10 mouse cellular contexts compared by ENCODE assay signal in genomic region chr12:9002038-9002648, GRCm38 (mm10). TPM values are rescaled to one million over a fixed set of nuclear protein-coding genes. Genes with fewer than 3 reads are reported as not detected.
DNase-seq lines count a peak whose midpoint lies in the region; ATAC-seq and TF ChIP-seq lines count a peak whose summit lies in the region.
"Had no signal": no experiment of that assay in that cellular context is flagged by ENCODE, and none has a peak within 500 bp of the region (broad histone marks: within the 10 kb centered on the region; RNA-seq: fewer than 3 reads in every experiment).

No protein-coding gene starts in this region.

- peak; percentile 94 for DNase-seq in 3T3-L1 (ENCODE audit: low read depth, low spot score)
- peak; percentile 90 for DNase-seq in MN1 (ENCODE audit: low spot score)
- peak; percentile 59 to 67 for DNase-seq in cerebellum, adult 18-20 months
- peak; percentile 70 to 82 for DNase-seq in left cerebral cortex, postnatal 14 days (ENCODE audit: low spot score in 2 of 2)
- peak; percentile 94 for DNase-seq in midbrain, postnatal 0 days (ENCODE audit: low spot score)
- DNase-seq in stomach, postnatal 0 days (ENCODE audit: low spot score): peak; percentile 68

- no peak for TF ChIP-seq EP300 in stomach, postnatal 0 days (optimal IDR thresholded peaks at IDR 0.05)

- intact Hi-C loops in left cerebral cortex, postnatal 14 days (cut with DNase I): loop anchor here (2.0 to 10.0 kb wide), 2 partner anchors 113 to 287 kb away; no protein-coding TSS in a partner anchor

- ATAC-seq in forebrain, embryonic 16.5 days: peak; percentile 83
- peak; percentile 80 for ATAC-seq in hindbrain, embryonic 16.5 days
- ATAC-seq in midbrain, postnatal 0 days (ENCODE audit: low FRiP score): peak; percentile 62; the same call in 1 of the 2 replicates
- ATAC-seq in stomach, postnatal 0 days (ENCODE audit: low FRiP score, low TSS enrichment): no peak

- peak; percentile 92 for TF ChIP-seq CTCF in midbrain, postnatal 0 days (IDR thresholded peaks at IDR 0.05)
- TF ChIP-seq CTCF in stomach, postnatal 0 days (IDR thresholded peaks at IDR 0.05; ENCODE audit: low read depth): peak; percentile 91

- no peaks in the 10 kb centered on the region for H3K9me3 ChIP-seq in forebrain, embryonic 16.5 days (ENCODE audit: control insufficient read depth, low read length)
- H3K9me3 ChIP-seq in hindbrain, embryonic 16.5 days (ENCODE audit: control insufficient read depth, low read length): no peaks in the 10 kb centered on the region
- no peaks in the 10 kb centered on the region for H3K9me3 ChIP-seq in midbrain, postnatal 0 days (ENCODE audit: low read length)
- no peaks in the 10 kb centered on the region for H3K9me3 ChIP-seq in stomach, postnatal 0 days (ENCODE audit: control insufficient read depth, low read length)

- 7% methylated on average over 5 of the region's 5 CpGs for WGBS in forebrain, embryonic 16.5 days
- WGBS in hindbrain, embryonic 16.5 days: 11% methylated on average over 5 of the region's 5 CpGs
- WGBS in midbrain, postnatal 0 days: 11% methylated on average over 5 of the region's 5 CpGs
- 19% methylated on average over 5 of the region's 5 CpGs for WGBS in stomach, postnatal 0 days

- no peak overlapping the region for H3K4me3 ChIP-seq in forebrain, embryonic 16.5 days (replicated peaks; ENCODE audit: low read length)
- H3K4me3 ChIP-seq in hindbrain, embryonic 16.5 days (ENCODE audit: low read length): no peak overlapping the region
- H3K4me3 ChIP-seq in midbrain, postnatal 0 days (ENCODE audit: low read depth, low read length): no peak overlapping the region
- no peak overlapping the region for H3K4me3 ChIP-seq in stomach, postnatal 0 days (ENCODE audit: low read depth, low read length)
- H3K4me3 ChIP-seq: erythroblast, embryonic 14.5 days; myocyte had no signal

- peaks cover 5% of the 10 kb centered on the region for H3K36me3 ChIP-seq in forebrain, embryonic 16.5 days (ENCODE audit: control insufficient read depth, insufficient read depth)
- H3K36me3 ChIP-seq in hindbrain, embryonic 16.5 days (ENCODE audit: control insufficient read depth, insufficient read depth, low read length): peaks cover 4% of the 10 kb centered on the region; the same call in 1 of the 2 replicates
- H3K36me3 ChIP-seq in midbrain, postnatal 0 days (ENCODE audit: insufficient read depth, low read length): peaks cover 3% of the 10 kb centered on the region; the same call in 1 of the 2 replicates
- H3K36me3 ChIP-seq in stomach, postnatal 0 days (ENCODE audit: control insufficient read depth, insufficient read depth, low read length): no peaks in the 10 kb centered on the region

- no peak overlapping the region for H3K27ac ChIP-seq in forebrain, embryonic 16.5 days (ENCODE audit: low read length)
- H3K27ac ChIP-seq in hindbrain, embryonic 16.5 days (ENCODE audit: low read depth, low read length): no peak overlapping the region
- no peak overlapping the region for H3K27ac ChIP-seq in midbrain, postnatal 0 days (ENCODE audit: low read depth, low read length)
- H3K27ac ChIP-seq in stomach, postnatal 0 days (replicated peaks): no peak overlapping the region

- no peaks in the 10 kb centered on the region for H3K4me1 ChIP-seq in forebrain, embryonic 16.5 days (replicated peaks; ENCODE audit: control insufficient read depth, insufficient read depth, low read length)
- no peaks in the 10 kb centered on the region for H3K4me1 ChIP-seq in hindbrain, embryonic 16.5 days (ENCODE audit: control insufficient read depth, insufficient read depth, low read depth, low read length)
- no peaks in the 10 kb centered on the region for H3K4me1 ChIP-seq in midbrain, postnatal 0 days (ENCODE audit: insufficient read depth, low read length)
- no peaks in the 10 kb centered on the region for H3K4me1 ChIP-seq in stomach, postnatal 0 days (replicated peaks; ENCODE audit: control insufficient read depth, insufficient read depth)

- no peaks in the 10 kb centered on the region for H3K27me3 ChIP-seq in forebrain, embryonic 16.5 days (replicated peaks; ENCODE audit: control insufficient read depth, insufficient read depth, low read length)
- H3K27me3 ChIP-seq in hindbrain, embryonic 16.5 days (replicated peaks; ENCODE audit: control insufficient read depth, insufficient read depth, low read length): no peaks in the 10 kb centered on the region
- H3K27me3 ChIP-seq in midbrain, postnatal 0 days (ENCODE audit: insufficient read depth, low read length): no peaks in the 10 kb centered on the region
- H3K27me3 ChIP-seq in stomach, postnatal 0 days (ENCODE audit: control insufficient read depth, insufficient read depth, low read length): no peaks in the 10 kb centered on the region

- no peak overlapping the region for H3K9ac ChIP-seq in forebrain, embryonic 16.5 days (replicated peaks; ENCODE audit: low read depth, low read length)
- H3K9ac ChIP-seq in hindbrain, embryonic 16.5 days (ENCODE audit: low read depth, low read length): no peak overlapping the region
- H3K9ac ChIP-seq in midbrain, postnatal 0 days (replicated peaks; ENCODE audit: low read length, poor library complexity, severe bottlenecking): no peak overlapping the region
- H3K9ac ChIP-seq in stomach, postnatal 0 days (ENCODE audit: low read length): no peak overlapping the region

- H3K4me2 ChIP-seq in forebrain, embryonic 16.5 days (ENCODE audit: low read length): no peak overlapping the region
- H3K4me2 ChIP-seq in hindbrain, embryonic 16.5 days (ENCODE audit: low read length): 0 out of 2 replicates have a peak overlapping the region, but pooled peaks have one; percentile 23
- no peak overlapping the region for H3K4me2 ChIP-seq in midbrain, postnatal 0 days (ENCODE audit: low read depth, low read length, poor library complexity, severe bottlenecking)
- no peak overlapping the region for H3K4me2 ChIP-seq in stomach, postnatal 0 days (replicated peaks; ENCODE audit: low read depth)

RNA-seq across cellular contexts. Expression of gene Ttc32, which starts 27.7 kb away (rescaled TPM):
- 8.9 and 12.2 TPM in 2 replicates for polyA plus RNA-seq in forebrain, embryonic 16.5 days (2015; fragmentation: Nextera tagmentation; extraction: Ambion mirVana)
- 7.3 and 8.8 TPM in 2 replicates for polyA plus RNA-seq in hindbrain, embryonic 16.5 days (2015; fragmentation: Nextera tagmentation; extraction: Ambion mirVana)
- total RNA-seq in left cerebral cortex, postnatal 14 days (2021): 1 to 10 TPM; 3.1 to 4.3 TPM
- 5.1 and 8.6 TPM in 2 replicates for total RNA-seq in midbrain, postnatal 0 days (2014; rRNA removed)
- polyA plus RNA-seq in midbrain, postnatal 0 days (2015; fragmentation: Nextera tagmentation; extraction: Ambion mirVana): 5.3 and 5.4 TPM in 2 replicates
- polyA plus RNA-seq in stomach, postnatal 0 days (2015; fragmentation: Nextera tagmentation; extraction: Ambion mirVana): 19.5 and 19.6 TPM in 2 replicates

RNA-seq across cellular contexts. Expression of gene Wdr35, which starts 28.5 kb away (rescaled TPM):
- polyA plus RNA-seq in forebrain, embryonic 16.5 days (2015; fragmentation: Nextera tagmentation; extraction: Ambion mirVana): 25.5 and 28.6 TPM in 2 replicates
- 23.6 and 25.2 TPM in 2 replicates for polyA plus RNA-seq in hindbrain, embryonic 16.5 days (2015; fragmentation: Nextera tagmentation; extraction: Ambion mirVana)
- 10 to 100 TPM; 41.3 to 43.9 TPM for total RNA-seq in left cerebral cortex, postnatal 14 days (2021)
- 19.3 and 24.2 TPM in 2 replicates for total RNA-seq in midbrain, postnatal 0 days (2014; rRNA removed)
- 21.4 and 22.4 TPM in 2 replicates for polyA plus RNA-seq in midbrain, postnatal 0 days (2015; fragmentation: Nextera tagmentation; extraction: Ambion mirVana)
- polyA plus RNA-seq in stomach, postnatal 0 days (2015; fragmentation: Nextera tagmentation; extraction: Ambion mirVana): 3.9 and 4.8 TPM in 2 replicates

RNA-seq across cellular contexts. Expression of gene Matn3, which starts 54.4 kb away (rescaled TPM):
- polyA plus RNA-seq in forebrain, embryonic 16.5 days (2015; fragmentation: Nextera tagmentation; extraction: Ambion mirVana): 0.15 and 1.1 TPM in 2 replicates
- 0.24 and 0.80 TPM in 2 replicates for polyA plus RNA-seq in hindbrain, embryonic 16.5 days (2015; fragmentation: Nextera tagmentation; extraction: Ambion mirVana)
- total RNA-seq in left cerebral cortex, postnatal 14 days (2021): under 1 TPM; 0.17 to 0.22 TPM
- 0.33 and 0.38 TPM in 2 replicates for total RNA-seq in midbrain, postnatal 0 days (2014; rRNA removed)
- 0.11 and 0.29 TPM in 2 replicates for polyA plus RNA-seq in midbrain, postnatal 0 days (2015; fragmentation: Nextera tagmentation; extraction: Ambion mirVana)
- polyA plus RNA-seq in stomach, postnatal 0 days (2015; fragmentation: Nextera tagmentation; extraction: Ambion mirVana): 0.18 and 0.27 TPM in 2 replicates
- polyA plus RNA-seq: erythroblast, embryonic 14.5 days had no signal
